Mouse (Mus musculus) hindbrain, embryonic 16.5 days (tissue): Measurements from ENCODE around the gene Dnajc13. TPM values are rescaled to one million over a fixed set of nuclear protein-coding genes. Genes with fewer than 3 reads are reported as not detected.

Experiments
- ATAC-seq: fragments of 200-750 bp; cut with Nextera tagmentation; 2 replicates; pipeline ENCODE4 v1.8.0; 2017; ENCODE audit warnings: moderate TSS enrichment, moderate library complexity
- H3K27ac ChIP-seq: fragments of 300-500 bp; sonication (generic); 2 replicates; pipeline ENCODE4 v1.5.1; 2014; ENCODE audit warnings: low read depth, mild to moderate bottlenecking, control low read depth, low read length, moderate library complexity
- H3K27me3 ChIP-seq: fragments of 300-500 bp; sonication (generic); replicated peaks from 2 replicates; pipeline ENCODE4 v1.6.1; 2014; ENCODE audit warnings: low read length; ENCODE audit not compliant: control insufficient read depth, insufficient read depth
- H3K36me3 ChIP-seq: fragments of 300-500 bp; sonication (generic); 2 replicates; pipeline ENCODE4 v1.6.1; 2014; ENCODE audit warnings: mild to moderate bottlenecking, low read length, moderate library complexity, mixed read lengths; ENCODE audit not compliant: control insufficient read depth, insufficient read depth
- H3K4me1 ChIP-seq: fragments of 300-500 bp; sonication (generic); 2 replicates; pipeline ENCODE4 v1.6.1; 2014; ENCODE audit warnings: low read depth, low read length; ENCODE audit not compliant: control insufficient read depth, insufficient read depth
- H3K4me2 ChIP-seq: fragments of 300-500 bp; sonication (generic); 2 replicates; pipeline ENCODE4 v1.6.1; 2014; ENCODE audit warnings: mild to moderate bottlenecking, low read length, control low read depth, moderate library complexity
- H3K4me3 ChIP-seq: fragments of 300-500 bp; sonication (generic); 2 replicates; pipeline ENCODE4 v1.5.1; 2014; ENCODE audit warnings: mild to moderate bottlenecking, low read length, control low read depth, moderate library complexity
- H3K9ac ChIP-seq: fragments of 300-500 bp; sonication (generic); 2 replicates; pipeline ENCODE4 v1.6.1; 2014; ENCODE audit warnings: low read depth, mild to moderate bottlenecking, control low read depth, low read length, moderate library complexity
- H3K9me3 ChIP-seq: fragments of 300-500 bp; sonication (generic); 2 replicates; pipeline ENCODE4 v1.6.1; 2014; ENCODE audit warnings: mild to moderate bottlenecking, low read length, moderate library complexity; ENCODE audit not compliant: control insufficient read depth
- WGBS: fragments of 180-500 bp; shearing (Covaris S2); extraction: QIAGEN DNeasy Blood & Tissue Kit; methylation state at CpG from one replicate; pipeline ENCODE4 v1.1.7; 2014; 5-methylcytosine and 5-hydroxymethylcytosine counted together
- polyA plus RNA-seq: library from polyadenylated mRNA; unstranded; fragments of >200 nt; fragmentation: Nextera tagmentation; extraction: Ambion mirVana; gene quantifications from 2 replicates; pipeline ENCODE4 v1.2.1, GENCODE M21; 2015

Dnajc13 gene
- polyA plus RNA-seq, 1 experiment from 2014 or later = 17.8 TPM

- no peak for ATAC-seq
- Histone ChIP-seq H3K9me3 (no peaks in the 10 kb centered on the region), H3K4me1 (no peaks in the 10 kb centered on the region), H3K36me3 (peaks cover 37% of the 10 kb centered on the region), H3K9ac (no peak overlapping the region), H3K27ac (no peak overlapping the region), H3K4me3 (no peak overlapping the region), H3K27me3 (no peaks in the 10 kb centered on the region), H3K4me2 (no peak overlapping the region)
- 85% methylated on average over 4 of the region's 4 CpGs for WGBS
These were observed 81.1 kb downstream of the Dnajc13 start for GRCm38 (mm10) chr9:104181626-104182025.

GRCm38 (mm10) chr9:104180046-104180445 is 82.7 kb downstream of the Dnajc13 start:
- Histone ChIP-seq H3K27ac (no peak overlapping the region), H3K27me3 (no peaks in the 10 kb centered on the region), H3K4me1 (no peaks in the 10 kb centered on the region), H3K4me2 (no peak overlapping the region), H3K9ac (no peak overlapping the region), H3K9me3 (no peaks in the 10 kb centered on the region), H3K36me3 (peaks cover 41% of the 10 kb centered on the region), H3K4me3 (no peak overlapping the region)
- WGBS = 92% methylated on average over 6 of the region's 6 CpGs
- ATAC-seq = no peak

- H3K9me3 ChIP-seq = no peaks in the 10 kb centered on the region
- no peak overlapping the region for H3K4me2 ChIP-seq
- no peaks in the 10 kb centered on the region for H3K4me1 ChIP-seq
- H3K4me3 ChIP-seq = no peak overlapping the region
- peaks cover 31% of the 10 kb centered on the region for H3K36me3 ChIP-seq
- WGBS = 97% methylated on average over 6 of the region's 6 CpGs
- no peaks in the 10 kb centered on the region for H3K27me3 ChIP-seq
- ATAC-seq = no peak
- H3K27ac ChIP-seq = no peak overlapping the region
- no peak overlapping the region for H3K9ac ChIP-seq
These were observed 90.4 kb downstream of the Dnajc13 start for GRCm38 (mm10) chr9:104172342-104172741.

GRCm38 (mm10) chr9:104171651-104172050 is 91.1 kb downstream of the Dnajc13 start:
- no peaks in the 10 kb centered on the region for H3K4me1 ChIP-seq
- no peak overlapping the region for H3K9ac ChIP-seq
- 94% methylated on average over 6 of the region's 6 CpGs for WGBS
- ATAC-seq = no peak
- peaks cover 29% of the 10 kb centered on the region for H3K36me3 ChIP-seq
- H3K27ac ChIP-seq = no peak overlapping the region
- no peak overlapping the region for H3K4me3 ChIP-seq
- no peaks in the 10 kb centered on the region for H3K9me3 ChIP-seq
- H3K27me3 ChIP-seq = no peaks in the 10 kb centered on the region
- H3K4me2 ChIP-seq = no peak overlapping the region

- Histone ChIP-seq H3K27me3 (no peaks in the 10 kb centered on the region), H3K27ac (no peak overlapping the region), H3K9me3 (no peaks in the 10 kb centered on the region), H3K9ac (no peak overlapping the region), H3K4me2 (no peak overlapping the region), H3K4me3 (no peak overlapping the region), H3K4me1 (no peaks in the 10 kb centered on the region), H3K36me3 (peaks cover 30% of the 10 kb centered on the region)
- no peak for ATAC-seq
- 93% methylated on average over 10 of the region's 10 CpGs for WGBS
These were observed 92.7 kb downstream of the Dnajc13 start for GRCm38 (mm10) chr9:104169986-104170385.

GRCm38 (mm10) chr9:104165926-104166325 is 96.8 kb downstream of the Dnajc13 start:
- Histone ChIP-seq H3K9ac (no peak overlapping the region), H3K4me3 (no peak overlapping the region), H3K9me3 (no peaks in the 10 kb centered on the region), H3K36me3 (peaks cover 36% of the 10 kb centered on the region), H3K27me3 (no peaks in the 10 kb centered on the region), H3K4me2 (no peak overlapping the region), H3K4me1 (no peaks in the 10 kb centered on the region), H3K27ac (no peak overlapping the region)
- no peak for ATAC-seq
- 93% methylated on average over 5 of the region's 5 CpGs for WGBS

- WGBS = 94% methylated on average over 5 of the region's 5 CpGs
- Histone ChIP-seq H3K9ac (no peak overlapping the region), H3K27ac (no peak overlapping the region), H3K36me3 (peaks cover 41% of the 10 kb centered on the region), H3K9me3 (no peaks in the 10 kb centered on the region), H3K4me2 (no peak overlapping the region), H3K4me1 (no peaks in the 10 kb centered on the region), H3K27me3 (no peaks in the 10 kb centered on the region), H3K4me3 (no peak overlapping the region)
- no peak for ATAC-seq
These were observed 98.5 kb downstream of the Dnajc13 start for GRCm38 (mm10) chr9:104164194-104164593.

GRCm38 (mm10) chr9:104161117-104161516 is 101.6 kb downstream of the Dnajc13 start:
- Histone ChIP-seq H3K4me3 (no peak overlapping the region), H3K9ac (no peak overlapping the region), H3K27me3 (no peaks in the 10 kb centered on the region), H3K4me1 (no peaks in the 10 kb centered on the region), H3K27ac (no peak overlapping the region), H3K4me2 (no peak overlapping the region), H3K9me3 (no peaks in the 10 kb centered on the region), H3K36me3 (peaks cover 57% of the 10 kb centered on the region)
- whole genome bisulfite sequencing = 92% methylated on average over 7 of the region's 7 CpGs
- no peak for ATAC-seq

- no peak overlapping the region for H3K4me2 ChIP-seq
- H3K4me1 ChIP-seq = no peaks in the 10 kb centered on the region
- H3K36me3 ChIP-seq = peaks cover 66% of the 10 kb centered on the region
- no peaks in the 10 kb centered on the region for H3K27me3 ChIP-seq
- 95% methylated on average over 7 of the region's 7 CpGs for WGBS
- ATAC-seq = no peak
- H3K4me3 ChIP-seq = no peak overlapping the region
- H3K9me3 ChIP-seq = no peaks in the 10 kb centered on the region
- no peak overlapping the region for H3K9ac ChIP-seq
- H3K27ac ChIP-seq = no peak overlapping the region
These were observed 105.4 kb downstream of the Dnajc13 start for GRCm38 (mm10) chr9:104157291-104157690.

GRCm38 (mm10) chr9:104156506-104156905 is 106.2 kb downstream of the Dnajc13 start:
- Histone ChIP-seq H3K4me3 (no peak overlapping the region), H3K4me2 (no peak overlapping the region), H3K27me3 (no peaks in the 10 kb centered on the region), H3K27ac (no peak overlapping the region), H3K4me1 (no peaks in the 10 kb centered on the region), H3K9me3 (no peaks in the 10 kb centered on the region), H3K36me3 (peaks cover 66% of the 10 kb centered on the region), H3K9ac (no peak overlapping the region)
- no peak for ATAC-seq
- 98% methylated on average over 8 of the region's 8 CpGs for WGBS
